ENCODE assay signal across 7 mouse cellular contexts in the genomic region with DNA sequence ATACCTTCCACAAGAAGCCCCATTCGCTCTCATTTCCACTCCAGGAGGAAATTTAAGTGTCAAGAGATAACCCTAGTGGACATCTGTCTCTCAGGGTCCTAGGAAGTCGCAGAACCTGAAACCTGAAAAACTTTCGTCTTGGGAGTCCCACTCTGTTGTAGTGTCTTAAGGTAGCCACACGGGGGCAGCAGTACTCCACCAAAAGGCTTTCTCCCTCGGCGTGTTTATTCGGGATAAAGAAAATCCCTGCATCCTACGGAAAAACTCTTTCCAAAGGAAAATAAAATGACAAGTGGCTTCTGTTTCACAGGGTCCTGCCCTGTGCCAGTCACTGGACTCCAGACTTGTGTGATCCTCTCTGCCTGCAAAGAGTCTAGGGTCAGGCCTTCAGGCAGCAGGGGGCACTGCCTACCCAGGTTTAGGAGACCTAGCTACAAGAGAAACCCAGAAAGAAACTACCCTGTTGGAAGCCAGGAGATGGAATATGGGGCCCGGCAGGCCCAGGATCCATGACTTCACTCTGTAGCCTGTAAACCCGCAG. TPM values are rescaled to one million over a fixed set of nuclear protein-coding genes. Genes with fewer than 3 reads are reported as not detected.
DNase-seq lines count a peak whose midpoint lies in the region; ATAC-seq and TF ChIP-seq lines count a peak whose summit lies in the region.

No protein-coding gene starts in this region.

- peak overlapping the region; percentile 65 for H3K4me2 ChIP-seq in intestine, embryonic 14.5 days (ENCODE audit: low read length)

- peak; percentile 74 for DNase-seq in adrenal gland, adult 2 months
- DNase-seq in embryo, embryonic 10.5 days (ENCODE audit: low spot score), result peak; percentile 88
- DNase-seq in gastrocnemius, postnatal 36 days, result peak; percentile 41 to 52
- peak; percentile 93 for DNase-seq in intestine, embryonic 14.5 days (ENCODE audit: low spot score)
- peak; percentile 42 to 64 for DNase-seq in left cerebral cortex, postnatal 36 days (ENCODE audit: low spot score in 2 of 2)
- peak; percentile 80 for DNase-seq in mesoderm, embryonic 11.5 days (ENCODE audit: low read depth, low spot score)

- under 1% methylated on average over 10 of the region's 10 CpGs for WGBS in intestine, embryonic 14.5 days
- WGBS in small intestine, adult 2 months, result 1% methylated on average over 10 of the region's 10 CpGs

- no peaks in the 10 kb centered on the region for H3K9me3 ChIP-seq in intestine, embryonic 14.5 days (ENCODE audit: control insufficient read depth, low read length)

- intact Hi-C loops in gastrocnemius, postnatal 36 days (cut with DNase I), result loop anchor here (2.0 to 10.0 kb wide), 3 partner anchors 166 to 263 kb away; no protein-coding TSS in a partner anchor
- intact Hi-C loops in left cerebral cortex, postnatal 36 days (cut with DNase I), result loop anchor here (2.0 to 5.0 kb wide), 6 partner anchors 166 to 414 kb away; partner anchors contain the start of genes Ajuba, Cdh24 and Gm17606

- H3K27ac ChIP-seq in intestine, embryonic 14.5 days (ENCODE audit: low read depth), result peak overlapping the region; percentile 33; the same call in 1 of the 2 replicates
- H3K27ac ChIP-seq in small intestine, adult 2 months (ENCODE audit: insufficient read depth, low read depth, low read length), result peak overlapping the region; percentile 93

- peak overlapping the region; percentile 32 for H3K4me3 ChIP-seq in intestine, embryonic 14.5 days (ENCODE audit: low read depth, low read length)
- peak overlapping the region; percentile 40 for H3K4me3 ChIP-seq in small intestine, adult 2 months (ENCODE audit: low read depth, low read length)

- peak; percentile 64; the same call in 1 of the 2 replicates for ATAC-seq in intestine, embryonic 14.5 days (replicated peaks; ENCODE audit: low FRiP score, low TSS enrichment, low read depth)

- H3K9ac ChIP-seq in intestine, embryonic 14.5 days (ENCODE audit: low read length), result no peak overlapping the region

- no peaks in the 10 kb centered on the region for H3K36me3 ChIP-seq in intestine, embryonic 14.5 days (ENCODE audit: control insufficient read depth, insufficient read depth, low read length)
- H3K36me3 ChIP-seq in small intestine, adult 2 months (ENCODE audit: control insufficient read depth, insufficient read depth, low read length), result no peaks in the 10 kb centered on the region

- peak; percentile 99; the same call in 1 of the 2 replicates for TF ChIP-seq CTCF in small intestine, adult 2 months (IDR thresholded peaks at IDR 0.05; ENCODE audit: extremely low read depth, insufficient read length, insufficient replicate concordance, low read depth, low read length)

- peaks cover 40% of the 10 kb centered on the region for H3K4me1 ChIP-seq in intestine, embryonic 14.5 days (replicated peaks; ENCODE audit: control insufficient read depth, insufficient read depth, low read length)
- peaks cover 37% of the 10 kb centered on the region for H3K4me1 ChIP-seq in small intestine, adult 2 months (ENCODE audit: control insufficient read depth, insufficient read depth, insufficient read length, low read length)

- no peaks in the 10 kb centered on the region for H3K27me3 ChIP-seq in intestine, embryonic 14.5 days (replicated peaks; ENCODE audit: control insufficient read depth, insufficient read depth, low read length)
- no peaks in the 10 kb centered on the region for H3K27me3 ChIP-seq in small intestine, adult 2 months (ENCODE audit: control insufficient read depth, insufficient read depth, low read length)

- TF ChIP-seq POLR2A in small intestine, adult 2 months (IDR thresholded peaks at IDR 0.05; ENCODE audit: low read depth, low read length), result no peak

RNA-seq across cellular contexts. Expression of gene Dad1, which starts 25.9 kb away (rescaled TPM):
- 100 to 1,000 TPM; 385 to 398 TPM for total RNA-seq in adrenal gland, adult 2 months (2021)
- 1,369 and 1,819 TPM in 2 replicates for polyA plus RNA-seq in adrenal gland, adult 2 months (2012; rRNA removed)
- total RNA-seq in gastrocnemius, postnatal 36 days (2021), result 10 to 100 TPM; 65.7 to 66.8 TPM
- 414 and 449 TPM in 2 replicates for polyA plus RNA-seq in intestine, embryonic 14.5 days (2014; fragmentation: Nextera tagmentation; extraction: Ambion mirVana)
- total RNA-seq in left cerebral cortex, postnatal 36 days (2021), result 100 to 1,000 TPM; 114 to 126 TPM
- 561 and 627 TPM in 2 replicates for polyA plus RNA-seq in small intestine, adult 2 months (2012; rRNA removed)

RNA-seq across cellular contexts. Expression of gene Abhd4, which starts 26.0 kb away (rescaled TPM):
- 100 to 1,000 TPM; 490 to 694 TPM for total RNA-seq in adrenal gland, adult 2 months (2021)
- polyA plus RNA-seq in adrenal gland, adult 2 months (2012; rRNA removed), result 397 and 541 TPM in 2 replicates
- 10 to 100 TPM; 14.7 to 20.6 TPM for total RNA-seq in gastrocnemius, postnatal 36 days (2021)
- 46.9 and 53.5 TPM in 2 replicates for polyA plus RNA-seq in intestine, embryonic 14.5 days (2014; fragmentation: Nextera tagmentation; extraction: Ambion mirVana)
- 10 to 100 TPM; 45.9 to 53.4 TPM for total RNA-seq in left cerebral cortex, postnatal 36 days (2021)
- 35.2 and 53.6 TPM in 2 replicates for polyA plus RNA-seq in small intestine, adult 2 months (2012; rRNA removed)

RNA-seq across cellular contexts. Expression of gene Olfr49, which starts 56.8 kb away (rescaled TPM):
- total RNA-seq in adrenal gland, adult 2 months (2021), result not detected
- polyA plus RNA-seq in adrenal gland, adult 2 months (2012; rRNA removed), result 0.01 TPM in 1 of 2 replicates, not detected in the other
- not detected for total RNA-seq in gastrocnemius, postnatal 36 days (2021)
- not detected in 2 replicates for polyA plus RNA-seq in intestine, embryonic 14.5 days (2014; fragmentation: Nextera tagmentation; extraction: Ambion mirVana)
- not detected for total RNA-seq in left cerebral cortex, postnatal 36 days (2021)
- polyA plus RNA-seq in small intestine, adult 2 months (2012; rRNA removed), result not detected in 2 replicates

Comparison
In these comparisons a context has a peak if more than half of its experiments do, and no peak if none do; other contexts are left out.
1. Peak in every context shown above with its lines: DNase-seq, ATAC-seq, H3K4me3 ChIP-seq and H3K27ac ChIP-seq.
2. RNA of gene Abhd4, which starts 26.0 kb away (total RNA-seq): 490 to 694 TPM in adrenal gland, adult 2 months; 45.9 to 53.4 TPM in left cerebral cortex, postnatal 36 days and 14.7 to 20.6 TPM in gastrocnemius, postnatal 36 days; every median in the first group is over 4 times any median in the second.